Mouse (Mus musculus): ENCODE results near the gene Ttc7b. TPM values are rescaled to one million over a fixed set of nuclear protein-coding genes. Genes with fewer than 3 reads are reported as not detected.
A peak's percentile ranks its signal among the peaks of the same experiment; 100 is the strongest.

The Ttc7b gene
- total RNA-seq, 2 experiments from 2014 or later, result 78.9 to 85.6 TPM

DNA sequence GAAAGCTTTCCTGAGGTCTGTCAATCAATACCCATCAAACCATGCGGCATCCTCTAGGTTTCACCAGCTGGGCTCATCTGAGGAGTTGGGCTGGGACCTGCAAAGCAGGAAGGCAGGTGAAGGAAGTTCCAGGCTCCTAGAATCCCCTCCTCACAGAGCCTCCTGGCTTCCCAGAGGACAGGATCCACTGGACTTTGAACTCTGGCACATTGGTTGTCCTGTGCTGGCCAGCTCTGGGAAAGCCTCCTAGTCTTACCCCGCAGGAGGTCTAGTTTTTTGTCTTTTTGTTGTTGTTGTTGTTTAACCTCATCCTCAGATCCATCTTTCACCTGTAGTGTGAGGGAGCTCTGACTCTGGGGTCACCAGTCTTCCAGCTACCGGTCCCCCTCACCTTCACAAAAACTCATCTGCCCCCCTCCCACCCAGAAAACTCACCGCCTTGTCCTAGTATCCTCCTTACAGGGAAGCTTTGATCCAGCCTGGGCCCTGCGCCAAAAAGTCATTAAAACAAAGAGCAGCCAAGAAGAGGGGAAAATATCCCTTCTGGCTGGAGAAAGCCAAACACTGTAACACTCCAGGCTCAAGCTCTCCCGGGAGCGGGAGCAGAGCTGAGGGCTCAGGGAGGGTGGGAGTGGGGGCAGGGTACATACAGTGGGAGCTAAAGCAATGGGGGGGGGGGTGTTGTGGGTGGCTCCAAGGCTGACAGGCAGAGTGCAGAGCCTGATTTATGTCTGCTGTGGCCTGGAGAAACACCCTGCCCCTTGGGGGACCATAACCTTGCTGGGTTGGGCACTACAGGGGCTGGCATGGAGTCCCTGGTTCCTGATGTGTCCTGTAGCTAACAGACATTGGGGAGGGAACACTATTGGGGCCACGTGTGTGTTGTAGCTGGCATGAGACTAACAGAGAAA, 231.1 kb downstream of the Ttc7b start:
- intact Hi-C loops (cut with DNase I), result no loop called here
- DNase-seq, result peak; percentile 87

DNA sequence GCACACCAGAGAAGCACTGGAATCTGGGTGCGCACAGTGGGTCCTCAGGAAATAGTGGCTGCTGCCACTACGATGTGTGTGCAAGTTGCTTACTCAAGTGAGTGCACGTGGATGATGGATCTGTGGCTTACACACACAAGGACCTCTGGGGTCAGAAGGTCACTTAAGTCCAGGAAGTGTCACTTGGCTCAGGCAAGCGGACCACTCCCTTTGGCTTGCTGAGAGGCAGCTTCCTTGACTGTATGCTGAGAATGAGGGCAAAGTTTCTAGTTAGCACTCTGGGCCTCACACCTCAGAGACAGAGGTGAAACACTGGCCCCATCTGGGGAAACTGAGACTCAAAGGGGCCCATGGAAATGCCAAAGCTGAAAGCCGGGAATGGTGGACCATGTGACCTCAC, 232.6 kb downstream of the Ttc7b start:
- intact Hi-C loops (cut with DNase I), result no loop called here
- no peak for DNase-seq

DNA sequence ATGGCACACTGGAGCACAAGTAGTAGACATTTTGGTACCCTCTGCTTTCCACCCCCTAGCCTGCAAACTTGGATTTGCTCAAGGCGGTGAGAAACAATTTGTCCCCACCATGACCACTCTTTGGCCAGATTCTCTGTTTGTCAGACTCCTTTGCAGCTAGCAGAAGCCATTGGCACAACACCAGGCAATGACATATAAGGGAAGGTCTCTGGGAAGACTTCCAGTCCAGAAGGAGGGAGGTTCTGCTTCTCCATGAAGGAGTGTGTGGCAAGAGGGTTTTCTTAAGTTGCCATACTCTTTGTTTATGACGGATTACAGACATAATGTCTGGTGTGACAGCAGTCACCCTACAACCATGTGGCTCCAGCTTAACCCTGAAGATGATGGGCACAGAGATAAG, 233.1 kb downstream of the Ttc7b start:
- intact Hi-C loops (cut with DNase I), result no loop called here
- no peak for DNase-seq

DNA sequence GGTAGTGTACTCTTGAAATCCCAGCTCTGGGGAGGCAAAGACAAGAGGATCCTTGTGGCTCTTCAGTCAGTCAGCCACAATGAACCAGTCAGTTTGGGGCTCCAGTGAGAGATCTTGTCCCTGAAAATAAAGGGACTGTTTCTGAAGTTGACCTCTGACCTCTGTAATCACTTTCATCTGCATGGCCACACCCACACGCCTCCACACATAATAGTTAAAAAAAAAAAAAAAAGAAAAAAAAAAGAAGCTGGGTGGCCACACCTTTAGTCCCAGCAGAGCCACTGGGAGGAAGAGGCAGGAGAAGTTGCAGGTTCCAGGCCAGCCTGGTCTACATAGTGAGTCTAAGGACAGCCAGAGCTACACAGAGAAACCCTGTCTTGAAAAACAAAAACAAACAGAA, 237.3 kb downstream of the Ttc7b start:
- intact Hi-C loops (cut with DNase I), result no loop called here
- DNase-seq, result no peak

DNA sequence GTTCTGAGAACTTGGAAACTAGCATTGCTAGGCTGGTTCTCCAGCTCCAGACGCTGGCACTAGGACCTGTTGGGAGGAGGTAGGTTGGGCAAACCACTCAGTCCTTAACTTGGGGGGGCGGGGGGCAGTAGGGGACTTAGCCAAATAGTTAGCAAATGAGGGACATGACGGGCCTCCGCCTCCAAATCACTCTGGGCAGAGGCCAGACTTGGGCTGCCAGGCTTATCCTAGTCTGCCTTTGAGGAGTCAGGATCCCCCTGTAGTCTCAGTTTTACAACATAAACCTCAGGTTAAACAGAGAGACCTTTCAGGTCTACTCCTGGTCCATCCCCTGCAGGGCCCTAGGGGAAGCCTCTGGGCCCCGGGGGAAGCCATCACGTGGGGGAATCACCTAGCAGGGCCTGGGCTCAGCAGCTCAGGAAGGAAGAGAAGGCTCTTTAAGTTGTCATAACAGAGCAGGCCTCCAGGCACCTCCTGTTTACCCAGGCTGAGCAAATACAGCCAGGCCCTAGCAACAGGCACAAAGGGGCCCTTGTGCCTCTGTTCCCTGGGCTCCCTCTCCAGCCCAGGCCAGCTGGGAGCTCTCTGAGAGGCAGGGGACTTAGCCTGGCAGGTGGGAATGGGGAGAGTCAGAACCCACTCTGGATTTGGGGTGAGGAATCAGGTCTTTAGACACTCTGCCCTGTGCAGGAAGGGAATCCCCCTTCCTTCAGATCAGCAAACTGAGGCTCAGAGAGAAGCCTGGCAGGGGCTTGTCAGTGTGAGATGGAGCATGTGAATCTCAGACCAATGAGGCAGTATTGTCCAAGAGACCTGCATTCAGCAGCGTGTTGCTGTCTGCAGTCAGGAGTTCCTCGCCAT, 238.4 kb downstream of the Ttc7b start:
- intact Hi-C loops (cut with DNase I), result no loop called here
- no peak for DNase-seq

DNA sequence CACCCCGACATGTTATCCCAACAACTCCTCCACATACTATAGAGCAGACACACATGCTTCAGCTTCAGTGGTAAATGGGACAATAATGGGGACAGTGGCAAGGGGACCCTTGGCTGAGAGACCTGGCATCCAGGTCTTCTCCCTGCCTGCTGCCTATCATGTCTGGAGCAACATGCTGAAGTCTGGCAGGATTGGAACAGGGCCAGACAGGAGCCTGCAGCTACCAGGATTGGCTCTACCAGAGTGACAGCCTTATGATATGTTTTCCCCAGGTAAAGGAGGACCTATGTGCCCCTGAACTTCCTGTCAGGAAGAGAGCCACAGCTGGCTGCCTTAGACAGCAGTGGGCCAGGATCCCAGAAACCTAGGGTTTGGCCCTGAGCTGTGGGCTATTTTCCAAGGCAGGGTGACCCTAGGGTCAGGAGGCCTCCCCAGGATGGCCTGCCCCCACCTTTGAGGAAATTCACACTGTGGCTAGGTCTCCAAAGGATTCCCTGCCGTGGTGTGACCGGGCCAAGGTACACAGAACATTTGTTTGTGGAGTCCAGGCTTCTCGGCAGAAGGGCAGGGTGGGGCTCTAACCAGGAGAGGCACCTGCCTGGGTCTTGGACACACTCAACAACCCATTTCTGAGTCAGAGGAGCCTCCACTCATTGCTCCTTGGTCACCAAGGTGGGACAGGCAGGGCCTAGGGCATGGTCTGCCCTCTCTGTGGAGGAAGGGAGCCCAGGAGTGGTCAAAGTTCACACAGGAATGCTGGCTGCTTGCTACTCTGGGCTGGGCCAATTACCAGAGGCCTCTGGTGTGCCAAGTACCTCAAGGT, 239.4 kb downstream of the Ttc7b start:
- intact Hi-C loops (cut with DNase I), result no loop called here
- DNase-seq, result no peak

DNA sequence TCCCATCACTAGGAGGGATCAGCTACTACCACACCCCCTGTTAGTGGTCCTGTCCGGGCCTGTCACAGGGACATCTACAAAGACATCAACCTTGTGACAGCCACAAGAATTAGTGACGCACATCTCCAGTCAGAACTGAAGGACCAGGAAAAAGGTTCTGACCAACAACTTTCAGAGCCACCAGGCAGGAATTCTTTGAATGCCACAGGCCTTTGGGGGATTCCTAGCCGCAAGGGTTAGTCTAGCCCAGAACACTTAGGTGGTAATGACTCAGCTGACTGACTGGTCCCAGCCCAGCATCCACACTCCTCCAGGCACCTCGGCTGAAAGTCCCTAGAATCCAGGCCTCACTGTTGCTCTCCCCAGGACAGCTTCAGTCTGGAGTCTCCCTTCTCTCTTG, 240.7 kb downstream of the Ttc7b start:
- no peak for DNase-seq
- intact Hi-C loops (cut with DNase I), result loop anchor here (5.0 kb wide), 2 partner anchors 58 to 73 kb away; no protein-coding TSS in a partner anchor

DNA sequence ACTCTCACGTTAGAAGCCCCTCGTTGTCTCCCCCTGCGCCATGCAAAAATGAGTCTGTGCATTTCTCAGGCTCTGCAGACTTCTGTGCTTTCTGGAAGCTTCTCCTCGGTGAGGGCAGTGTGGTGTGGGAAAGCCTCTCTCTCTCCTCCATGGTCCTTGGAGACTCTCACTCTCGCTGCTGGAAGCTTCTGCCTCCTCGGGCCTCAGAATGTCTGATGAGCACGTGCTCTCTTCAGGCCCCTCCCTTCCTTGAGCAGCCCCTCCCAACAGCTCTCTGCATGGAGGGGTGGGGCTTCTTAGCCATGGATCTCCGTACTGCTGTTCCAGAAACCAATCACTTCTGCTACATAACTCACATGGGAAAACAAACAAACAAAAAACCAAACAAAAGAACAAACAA, 242.3 kb downstream of the Ttc7b start:
- intact Hi-C loops (cut with DNase I), result loop anchor here (5.0 kb wide), 2 partner anchors 56 to 71 kb away; no protein-coding TSS in a partner anchor
- no peak for DNase-seq

DNA sequence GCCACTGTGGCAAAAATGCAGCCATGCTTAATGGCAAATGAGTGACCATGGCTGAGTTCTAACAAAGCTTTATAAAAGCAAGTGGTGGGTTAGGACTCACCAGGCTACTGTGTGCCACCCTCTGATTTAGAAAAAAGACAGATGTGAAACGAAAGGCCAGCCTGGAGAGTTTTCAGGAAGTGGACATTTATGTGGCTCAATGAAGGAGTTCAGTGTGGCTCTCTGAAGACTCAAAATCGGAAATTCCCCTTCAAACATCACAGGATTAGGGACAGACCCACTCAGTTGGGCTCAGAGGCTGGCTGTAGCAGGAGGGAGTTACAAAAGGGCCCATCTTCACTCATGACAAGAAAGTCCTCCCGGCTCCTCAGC, 243.1 kb downstream of the Ttc7b start:
- no peak for DNase-seq
- intact Hi-C loops (cut with DNase I), result loop anchor here (5.0 kb wide), 2 partner anchors 55 to 70 kb away; no protein-coding TSS in a partner anchor

DNA sequence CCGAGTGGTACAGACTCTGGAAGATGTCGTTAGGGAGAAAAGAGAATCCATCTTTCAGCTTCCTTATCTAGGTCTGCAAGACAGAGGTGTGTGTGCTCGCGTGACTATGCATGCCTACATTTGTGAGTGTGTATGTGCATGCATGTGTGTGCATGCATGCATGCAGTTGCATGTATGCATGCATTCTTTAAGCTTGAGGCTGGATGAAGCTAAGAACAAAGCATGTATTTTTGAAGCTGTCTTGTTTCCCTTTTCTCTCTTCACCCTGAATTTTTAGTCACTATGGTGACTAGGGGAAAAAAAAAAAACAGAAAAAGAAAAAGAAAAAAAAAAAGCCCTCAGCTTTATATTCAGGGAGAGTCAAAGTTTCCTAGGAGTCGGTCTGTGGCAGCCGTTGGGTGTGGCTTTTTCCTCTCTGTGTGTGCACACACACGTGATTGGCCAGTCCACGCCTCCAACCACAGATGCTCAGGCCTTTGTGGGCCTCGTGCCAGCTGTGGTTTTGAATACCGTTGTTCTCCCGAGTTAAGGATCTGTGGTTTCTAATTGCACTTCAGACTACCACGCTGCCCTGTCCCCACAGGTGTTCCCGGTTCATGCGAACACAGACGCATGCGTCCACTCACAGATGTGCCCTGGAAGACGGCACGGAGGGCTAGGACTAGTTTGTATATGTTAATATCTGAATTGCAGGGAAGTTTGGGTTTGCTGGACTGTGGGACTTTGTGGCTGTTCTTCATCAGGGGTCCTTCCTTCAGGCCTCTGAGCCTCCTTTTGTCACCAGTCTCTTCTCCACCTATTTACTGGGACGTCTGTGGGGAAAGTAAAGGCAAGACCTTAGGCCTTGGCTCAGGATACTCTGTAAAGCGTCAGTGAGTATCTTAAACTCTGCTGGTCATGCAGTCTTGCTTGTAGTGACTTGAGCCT, 243.8 kb downstream of the Ttc7b start:
- peak; percentile 69 for DNase-seq
- intact Hi-C loops (cut with DNase I), result loop anchor here (5.0 kb wide), 2 partner anchors 55 to 70 kb away; no protein-coding TSS in a partner anchor

DNA sequence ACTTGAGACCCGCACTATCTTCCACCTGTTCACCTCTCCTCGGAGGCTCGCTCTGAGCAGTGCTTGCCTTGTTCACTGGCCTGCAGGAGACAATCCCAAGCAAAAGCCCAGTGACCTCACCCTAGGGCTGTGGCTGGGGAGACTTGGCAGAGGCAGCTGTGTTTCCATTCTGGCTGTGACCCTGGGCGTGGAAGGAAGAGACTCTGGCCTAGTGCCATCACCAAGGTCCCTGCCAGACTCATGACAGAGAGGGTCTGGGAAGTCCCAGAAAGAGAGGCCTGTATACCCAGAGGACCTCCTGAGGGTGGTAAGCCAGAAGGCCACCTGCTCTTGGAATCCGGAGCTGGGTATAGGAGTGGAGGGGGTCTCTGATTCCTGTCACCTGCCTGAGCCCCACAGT, 244.8 kb downstream of the Ttc7b start:
- intact Hi-C loops (cut with DNase I), result loop anchor here (5.0 kb wide), 2 partner anchors 54 to 69 kb away; no protein-coding TSS in a partner anchor
- peak; percentile 83 for DNase-seq

DNA sequence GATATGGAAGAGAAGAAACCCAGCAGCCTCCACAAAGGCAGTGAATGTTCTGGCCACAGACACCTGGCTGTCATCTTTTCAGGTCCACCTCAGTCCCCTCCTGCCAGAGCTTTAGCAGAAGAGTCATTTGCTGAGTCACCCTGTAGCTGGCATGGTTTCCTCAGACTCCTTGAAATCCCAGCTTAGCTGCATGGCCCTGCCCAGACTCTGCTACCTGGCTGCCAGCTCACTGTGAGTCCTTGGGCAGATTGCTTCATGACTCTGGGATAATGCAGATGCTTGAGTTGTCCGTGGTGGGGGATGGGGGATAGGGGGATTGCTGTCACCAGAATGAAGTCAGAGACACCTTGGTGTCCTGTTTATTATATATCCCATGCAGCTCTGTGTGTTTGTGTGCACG, 247.6 kb downstream of the Ttc7b start:
- intact Hi-C loops (cut with DNase I), result no loop called here
- no peak for DNase-seq

DNA sequence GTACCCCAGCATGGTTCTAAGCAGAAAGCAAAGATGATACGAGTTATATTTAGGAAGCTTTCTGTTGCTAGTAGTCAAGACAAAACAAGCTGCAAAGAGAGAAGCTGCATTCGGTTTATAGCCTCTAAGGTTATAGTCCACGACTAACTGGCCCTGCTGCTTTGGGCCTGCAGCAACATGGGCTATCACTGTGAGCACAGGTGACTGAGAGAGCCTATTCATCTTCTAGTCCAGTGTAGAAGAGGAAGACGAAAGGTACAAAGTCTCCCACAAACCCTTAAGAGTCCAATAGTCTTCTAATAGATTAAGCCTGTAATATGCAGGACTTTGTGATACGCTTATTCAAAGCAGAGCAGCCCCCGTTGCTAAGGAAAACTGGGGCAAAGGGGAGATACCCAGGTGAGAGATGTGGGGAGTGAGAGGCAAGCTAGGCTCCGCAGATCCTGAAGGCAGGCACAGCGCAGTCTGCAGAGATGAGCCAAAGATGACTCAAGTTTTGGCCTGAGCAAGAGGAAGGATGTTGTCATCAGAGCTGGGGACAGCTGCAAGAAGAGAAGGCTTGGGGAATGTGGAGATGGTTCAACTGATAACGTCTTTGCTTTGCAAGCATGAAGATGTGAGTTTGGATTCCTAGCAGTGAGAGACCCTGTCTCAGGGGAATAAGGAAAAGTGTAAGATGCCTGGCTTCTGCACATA, 250.5 kb downstream of the Ttc7b start:
- intact Hi-C loops (cut with DNase I), result no loop called here

DNA sequence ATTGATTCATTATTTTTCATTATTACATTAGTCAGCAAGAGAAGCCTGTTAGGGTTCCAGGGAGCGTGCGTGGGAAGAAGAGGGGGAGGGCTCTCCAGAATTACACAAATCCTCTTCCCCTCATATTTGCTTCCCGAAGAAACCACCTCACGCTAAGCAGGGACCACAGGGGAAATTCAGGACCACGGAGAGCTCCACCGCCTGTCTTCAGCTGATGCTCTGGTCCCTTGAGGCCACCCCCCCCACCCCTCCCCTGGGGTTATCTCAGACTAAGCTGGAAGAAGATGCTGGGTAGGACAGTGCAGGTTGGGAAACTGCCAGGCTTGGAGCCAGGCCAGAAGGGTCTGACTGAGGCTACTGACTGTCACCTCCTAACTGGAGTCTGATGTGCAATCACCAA, 252.6 kb downstream of the Ttc7b start:
- peak; percentile 68 for DNase-seq
- intact Hi-C loops (cut with DNase I), result no loop called here

More for the DNA sequence above, 250.5 kb downstream of the Ttc7b start:
- DNase-seq, result no peak

DNA sequence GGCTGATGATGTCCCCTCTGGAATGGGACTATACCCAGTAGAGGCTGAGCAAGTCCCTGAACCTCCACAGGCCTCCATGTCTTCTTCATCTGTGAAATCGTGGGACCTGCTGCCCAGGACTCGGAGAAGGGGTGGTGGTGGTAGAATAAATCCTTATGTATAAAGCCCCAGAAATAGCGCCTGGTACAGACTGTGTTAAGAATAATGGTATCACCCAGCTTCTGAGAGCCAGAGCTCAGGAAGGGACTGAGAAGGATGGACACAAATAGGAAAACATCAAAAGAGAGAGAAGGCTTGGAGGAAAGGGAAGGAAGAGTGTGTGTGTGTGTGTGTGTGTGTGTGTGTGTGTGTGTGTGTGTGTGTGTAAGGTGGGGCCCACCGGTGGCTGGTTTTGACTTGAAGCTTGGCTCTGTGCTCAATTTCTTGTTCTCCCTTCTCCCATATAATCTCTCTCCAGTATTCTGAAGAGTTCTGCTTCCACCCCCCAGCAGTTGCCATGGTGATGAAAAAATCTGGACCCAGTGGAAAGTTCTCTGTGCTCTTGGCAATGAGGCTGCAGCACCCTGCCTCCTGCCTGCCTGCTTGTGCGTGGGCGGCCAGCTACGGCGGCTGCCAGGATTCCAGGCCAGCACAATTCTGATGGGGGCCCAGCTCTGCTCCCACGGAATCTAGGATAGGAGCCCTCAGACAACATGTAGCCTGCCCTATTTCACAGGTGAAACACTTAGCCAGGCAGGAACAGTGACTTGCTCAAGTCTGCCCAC, 254.9 kb downstream of the Ttc7b start:
- peak; percentile 80 for DNase-seq
- intact Hi-C loops (cut with DNase I), result no loop called here

DNA sequence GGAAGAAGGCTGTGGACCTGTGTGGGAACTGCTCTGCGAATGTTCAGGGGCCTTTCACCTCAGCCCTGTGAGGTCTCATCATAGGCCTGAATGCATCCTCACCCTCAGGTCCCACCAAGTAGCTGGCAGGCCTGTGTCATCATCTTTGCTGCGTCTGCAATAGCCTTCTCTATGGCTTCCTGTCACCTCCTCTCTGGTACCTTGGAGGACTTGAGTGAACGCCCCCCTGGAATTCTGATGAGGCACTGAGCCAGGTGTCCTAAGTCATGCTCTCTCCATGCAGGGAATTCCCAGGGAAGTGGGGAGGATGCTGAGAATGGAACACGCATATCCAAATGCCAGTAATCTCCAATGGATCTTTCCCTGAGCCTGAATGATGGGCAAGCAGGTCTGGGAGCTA, 255.7 kb downstream of the Ttc7b start:
- intact Hi-C loops (cut with DNase I), result no loop called here
- DNase-seq, result no peak

DNA sequence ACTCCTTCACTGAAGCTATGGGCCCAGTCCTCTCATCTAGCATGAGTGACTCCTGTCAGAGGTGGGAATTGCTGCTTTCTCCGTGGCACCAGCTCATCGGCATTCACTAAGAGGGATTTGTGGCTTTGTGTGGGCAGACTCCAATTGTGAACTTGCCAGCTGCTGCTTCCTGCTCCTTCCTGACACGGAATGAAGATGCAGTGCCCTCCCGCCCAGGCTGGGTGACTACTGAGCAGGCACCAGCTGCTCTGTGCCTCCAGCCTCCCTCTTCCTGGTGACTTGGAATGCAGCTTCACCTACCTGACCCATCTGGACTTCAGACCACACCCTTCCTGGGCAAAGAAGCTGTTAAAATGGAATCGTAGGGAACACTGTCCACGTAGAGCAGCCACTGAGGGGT, 257.8 kb downstream of the Ttc7b start:
- no peak for DNase-seq
- intact Hi-C loops (cut with DNase I), result no loop called here

DNA sequence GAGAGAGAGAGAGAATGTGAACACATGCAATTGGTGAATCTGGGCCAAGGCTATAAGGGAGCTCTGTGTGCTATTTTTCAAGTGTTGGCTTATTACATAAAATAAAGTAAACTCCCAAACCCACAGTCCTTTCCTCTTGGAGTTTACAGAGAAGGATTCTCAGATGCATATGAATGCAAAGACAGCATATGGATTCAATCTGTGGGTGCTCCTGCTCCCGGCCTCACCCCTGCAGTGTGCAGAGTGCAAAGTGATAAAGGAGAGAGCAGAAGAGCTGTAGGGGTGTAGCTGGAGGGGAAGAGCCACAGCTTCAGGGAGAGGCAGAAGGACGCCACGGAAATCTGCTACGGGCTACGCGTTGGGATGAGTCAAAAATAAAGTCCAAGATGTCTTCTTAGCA, 258.9 kb downstream of the Ttc7b start:
- no peak for DNase-seq
- intact Hi-C loops (cut with DNase I), result no loop called here
